Mouse (Mus musculus): ENCODE measurements at regions not wholly inside any gene's neighbourhood (a gene's known extent, or its start where the extent isn't known, plus 50 kb on each side); places are given as distances from the start of the nearest gene placed in this dataset.

DNA sequence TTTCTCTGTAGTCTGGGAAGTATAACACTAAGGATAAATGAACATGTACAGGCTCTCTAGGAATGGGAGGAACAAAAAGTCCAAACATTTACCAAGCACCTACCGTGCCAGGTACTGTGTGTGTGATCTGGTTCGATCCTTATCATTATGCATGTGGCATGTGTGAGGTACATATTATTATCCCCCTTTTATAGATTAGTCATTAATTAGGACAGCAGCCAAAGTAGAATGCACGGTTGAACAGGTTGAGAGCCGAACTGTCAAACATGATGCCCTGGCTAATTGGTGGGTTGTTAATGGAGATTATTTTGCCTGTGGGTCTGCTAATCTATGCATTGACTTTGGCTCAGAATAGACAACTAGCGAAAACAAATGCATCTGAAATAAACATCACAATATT lies 172.2 kb upstream of the Klhl29 start:
- DNase-seq = no peak

DNA sequence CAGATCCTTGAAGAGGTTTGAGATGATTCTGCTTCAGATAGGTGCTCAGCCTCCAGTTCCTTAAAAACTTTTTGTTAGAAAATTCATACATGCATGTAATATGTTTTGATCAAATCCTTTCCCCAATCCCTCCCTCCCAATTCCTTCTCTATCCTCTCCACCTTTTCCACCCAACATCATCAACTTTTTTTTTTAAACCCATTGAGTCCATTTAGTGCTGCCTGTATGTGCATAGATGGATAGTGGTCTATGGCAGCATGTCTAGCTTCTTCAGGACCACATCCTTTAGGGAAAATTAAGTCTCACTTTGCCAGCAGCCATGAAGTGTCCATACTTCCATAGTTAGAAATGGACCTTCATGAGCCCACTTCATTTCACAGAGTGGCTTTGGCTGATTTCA lies 167.2 kb upstream of the Klhl29 start:
- no peak for DNase-seq

DNA sequence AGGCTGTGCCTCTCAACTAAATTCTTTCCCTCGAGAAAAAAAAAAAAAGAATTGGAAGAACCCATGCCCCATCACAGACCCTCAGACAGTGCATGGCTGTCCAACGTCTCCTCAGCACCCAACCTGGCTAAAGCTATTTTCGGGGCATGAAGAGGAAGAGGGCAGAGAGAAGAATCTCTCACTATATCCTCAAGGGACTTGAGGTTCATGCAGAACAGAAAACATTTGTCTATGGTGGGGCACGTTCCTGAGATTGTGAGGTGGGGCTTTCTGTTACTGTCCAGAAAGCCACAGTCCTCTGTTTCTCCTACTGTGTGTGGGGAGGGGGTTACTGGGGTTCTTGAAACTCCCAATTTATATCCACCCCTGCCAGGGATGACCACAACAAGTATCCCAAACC lies 120.8 kb upstream of the Klhl29 start:
- DNase-seq = no peak

DNA sequence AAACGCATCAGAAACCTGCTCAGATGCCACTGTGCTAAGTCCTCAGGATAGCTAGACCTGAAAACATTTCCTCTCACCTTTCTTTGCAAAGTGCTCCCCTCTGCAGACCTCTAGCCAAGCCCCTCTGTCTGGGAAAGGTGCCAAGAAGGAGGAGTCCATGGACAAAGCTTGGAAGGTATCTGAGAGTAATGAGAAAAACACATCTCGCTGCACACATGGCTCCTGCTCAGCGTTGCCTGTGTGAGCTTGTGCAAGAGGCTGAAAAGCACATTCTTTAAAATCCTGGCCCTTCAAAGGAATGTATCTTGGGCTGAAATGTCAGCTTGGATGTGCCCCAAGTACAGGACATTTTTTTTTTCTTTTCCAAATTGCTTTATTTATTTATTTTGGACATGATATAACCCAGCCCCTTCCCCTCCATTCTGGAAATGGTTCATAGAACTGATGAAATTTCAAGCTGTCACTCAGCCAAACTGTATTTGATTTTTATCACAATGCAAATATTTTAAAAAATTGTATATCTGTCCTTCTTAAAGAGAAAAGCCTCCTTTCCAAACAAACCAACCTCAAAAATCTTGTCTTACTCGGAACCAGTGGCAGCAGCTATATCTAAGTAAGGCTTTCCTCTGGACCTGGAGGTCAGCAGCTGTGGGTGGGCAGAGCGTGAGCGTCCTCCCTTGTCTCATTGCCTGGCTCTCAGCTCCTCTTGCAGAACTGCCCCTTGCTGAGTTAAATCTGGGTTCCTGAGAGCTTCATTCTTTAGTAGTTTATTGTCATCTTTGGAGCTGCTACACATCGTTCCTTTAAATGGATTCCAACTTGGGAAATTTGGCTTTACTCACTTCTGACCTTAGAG lies 119.4 kb upstream of the Klhl29 start:
- no peak for DNase-seq

DNA sequence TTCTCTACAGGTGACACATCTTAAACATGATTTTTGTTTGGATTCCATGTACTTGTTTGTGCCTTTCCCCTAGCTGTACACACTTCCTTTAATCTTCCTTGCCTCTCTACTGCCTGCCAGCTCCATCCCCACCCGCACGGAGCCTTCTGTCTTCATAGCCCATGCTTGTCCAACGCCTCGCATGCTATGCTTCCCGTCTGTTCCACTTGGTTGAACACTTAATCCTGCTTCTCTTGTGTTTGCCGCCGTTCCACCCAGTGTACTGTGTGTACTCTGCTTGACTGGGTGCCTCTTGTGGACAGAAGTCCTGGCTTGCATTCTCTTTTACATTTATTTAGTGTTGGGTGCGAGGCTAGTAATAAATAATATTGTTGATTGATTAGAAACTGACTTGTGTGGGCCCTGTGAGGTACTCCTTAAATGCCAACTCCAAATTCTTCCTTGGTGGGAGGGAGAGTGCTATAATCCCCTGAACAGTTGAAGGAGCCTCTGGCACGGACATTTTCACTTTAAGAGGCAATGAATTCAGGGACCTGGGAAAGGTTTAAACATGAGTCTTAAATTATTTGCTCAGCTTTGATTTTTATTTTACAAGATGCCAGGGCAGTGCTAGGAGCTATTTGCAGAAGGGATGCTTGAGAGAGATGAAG lies 88.9 kb upstream of the Klhl29 start:
- DNase-seq = no peak

DNA sequence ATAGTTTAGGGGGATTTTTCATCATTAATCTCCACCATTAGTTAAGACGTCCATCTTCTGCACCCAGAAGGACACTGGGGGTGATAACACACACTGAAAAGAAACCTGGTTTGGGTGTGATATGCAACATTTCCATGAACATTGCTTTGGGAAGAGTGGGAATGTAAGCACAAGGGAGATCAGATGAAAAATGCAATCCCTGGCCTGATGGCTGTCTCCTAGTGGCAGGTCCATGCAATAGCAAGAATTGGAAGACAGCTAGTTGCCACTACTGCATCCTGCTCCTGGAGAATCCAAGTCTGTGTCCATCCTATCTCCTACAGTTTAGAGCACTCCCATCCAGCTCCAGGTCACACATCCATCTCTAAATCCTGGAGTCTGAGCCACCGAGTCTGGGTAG lies 77.7 kb upstream of the Klhl29 start:
- DNase-seq = no peak

DNA sequence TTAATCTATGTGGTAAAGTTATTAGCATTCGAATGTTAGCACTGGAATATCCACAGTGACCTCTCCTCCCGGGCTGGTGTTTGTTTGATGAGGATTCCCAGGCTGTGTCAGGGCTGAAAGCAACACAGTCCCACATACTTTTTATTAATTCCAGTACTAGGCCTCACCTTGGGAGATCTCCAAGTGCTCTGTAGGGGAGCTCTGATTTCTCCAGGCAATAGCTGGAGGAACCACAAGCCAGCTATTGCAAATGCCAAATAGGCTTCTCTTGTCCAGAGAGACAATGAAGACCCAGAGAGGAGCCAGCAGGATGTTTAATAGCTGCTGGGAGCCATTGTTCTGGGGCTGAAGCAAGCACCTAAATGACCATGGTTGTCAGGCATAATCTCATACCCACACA lies 68.2 kb upstream of the Klhl29 start:
- no peak for DNase-seq

DNA sequence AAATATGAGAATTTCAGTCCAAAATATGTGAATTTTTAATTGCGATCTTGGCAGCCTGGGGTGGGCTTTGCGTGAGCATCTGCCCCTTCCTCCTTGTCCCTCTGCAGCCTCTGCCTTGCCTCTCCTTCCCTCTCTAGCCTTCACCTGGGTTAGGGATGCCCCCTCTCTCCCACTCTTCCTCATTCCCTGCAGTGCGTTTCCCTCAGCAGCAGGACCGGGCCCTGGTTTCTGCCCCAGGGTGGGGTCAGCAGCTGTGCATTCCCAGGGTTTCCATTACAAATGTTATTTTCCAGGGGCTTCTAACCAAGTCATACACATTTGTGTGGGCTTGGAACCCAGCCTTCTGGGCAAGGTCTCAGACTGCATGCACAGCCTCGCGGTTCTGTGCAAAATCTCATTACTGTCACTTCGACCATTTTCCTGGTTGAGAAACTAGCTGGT lies 67.6 kb upstream of the Klhl29 start:
- DNase-seq = no peak

DNA sequence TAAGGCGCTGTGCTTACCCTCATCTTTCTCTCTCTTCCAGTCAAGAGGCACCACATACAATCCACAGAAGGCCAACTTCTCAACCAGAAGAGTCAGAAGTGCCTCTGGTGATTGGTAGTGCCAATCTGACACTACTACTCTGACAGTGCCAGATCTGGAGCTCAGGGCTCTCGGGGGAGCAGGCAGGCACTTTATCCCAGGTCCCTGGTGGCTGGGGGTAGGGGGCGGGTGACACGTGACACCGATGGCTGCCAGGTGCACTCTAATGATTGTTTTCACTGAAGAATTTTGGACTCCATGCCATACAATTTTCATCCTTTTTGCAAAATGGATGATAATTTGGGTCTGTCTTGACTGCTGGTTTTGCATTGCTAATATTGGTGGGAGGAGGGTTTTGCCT lies 67.2 kb upstream of the Klhl29 start:
- DNase-seq = no peak

DNA sequence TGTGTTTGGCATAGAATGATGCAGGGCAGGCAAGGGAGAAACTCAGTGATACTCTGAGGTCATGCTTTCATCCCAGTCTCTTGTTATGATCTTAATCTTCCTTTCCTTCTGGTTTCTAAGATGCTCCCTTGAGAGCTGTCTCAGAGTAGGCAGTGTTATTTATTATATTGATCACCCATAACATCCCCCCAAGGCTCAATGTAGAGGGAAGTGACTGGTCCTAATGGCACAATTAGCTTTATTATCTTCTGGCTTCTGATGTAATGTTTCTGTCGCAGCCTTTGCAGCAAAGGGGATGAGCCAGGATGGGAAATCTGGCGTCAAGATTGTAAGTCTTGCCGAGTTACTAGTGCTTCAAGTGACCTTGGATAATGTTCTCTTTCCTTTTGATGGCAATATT lies 65.0 kb upstream of the Klhl29 start:
- no peak for DNase-seq

DNA sequence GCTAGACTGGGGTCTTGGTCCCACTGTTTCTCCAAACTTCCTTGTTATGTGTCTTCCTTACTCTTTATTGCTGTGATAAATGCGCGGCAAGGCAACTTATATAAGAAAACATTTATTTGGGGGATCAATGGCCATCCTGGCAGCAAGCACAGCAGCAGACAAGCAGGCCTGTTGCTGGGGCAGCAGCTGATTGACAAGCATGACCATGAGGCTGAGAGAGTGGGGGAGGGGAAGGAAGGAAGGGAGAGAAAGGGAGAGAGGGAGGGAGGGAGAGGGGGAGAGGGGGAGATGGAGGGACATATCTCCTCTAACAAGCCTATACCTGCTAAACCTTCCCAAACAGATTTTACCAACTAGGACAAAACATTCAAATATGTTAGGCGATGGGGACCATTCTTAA lies 60.4 kb upstream of the Klhl29 start:
- DNase-seq = no peak

DNA sequence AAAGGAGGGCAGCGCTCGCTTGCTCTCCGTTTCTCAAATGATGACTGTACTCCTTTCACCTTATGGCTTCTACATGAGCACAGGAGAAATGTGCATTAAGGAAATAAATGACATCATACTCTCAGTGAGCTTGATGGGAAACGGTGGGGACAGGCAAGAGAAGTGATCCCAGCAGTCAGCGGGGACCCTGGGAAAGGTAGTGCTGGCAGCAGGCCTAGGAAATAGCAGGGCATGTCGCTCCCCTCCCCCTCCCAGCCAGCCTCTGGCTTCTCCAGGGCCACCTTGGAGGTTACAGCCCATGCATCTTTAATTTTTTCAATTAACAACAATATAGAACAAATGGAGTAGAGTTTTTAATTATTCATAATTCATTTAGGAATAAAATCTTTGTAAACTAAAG lies 58.6 kb upstream of the Klhl29 start:
- no peak for DNase-seq

DNA sequence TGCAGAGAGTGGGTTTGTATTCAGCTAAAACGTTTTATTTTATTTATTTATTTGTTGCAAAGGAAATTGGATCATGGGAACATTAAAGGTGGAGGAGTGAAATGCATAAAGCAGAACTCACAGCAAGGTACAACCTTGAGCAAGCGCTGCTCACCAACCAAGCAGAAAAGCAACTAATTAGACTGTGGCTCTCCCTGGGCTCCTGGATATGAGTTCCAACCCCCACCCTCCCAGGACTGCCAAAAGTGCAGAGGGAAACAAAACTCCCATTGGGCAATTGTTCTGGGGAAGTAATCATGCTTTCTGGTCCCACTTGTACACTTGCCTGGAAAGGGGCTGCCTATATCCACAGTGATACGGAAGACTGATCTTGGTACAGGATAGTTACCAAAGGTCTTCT lies 57.2 kb upstream of the Klhl29 start:
- no peak for DNase-seq

DNA sequence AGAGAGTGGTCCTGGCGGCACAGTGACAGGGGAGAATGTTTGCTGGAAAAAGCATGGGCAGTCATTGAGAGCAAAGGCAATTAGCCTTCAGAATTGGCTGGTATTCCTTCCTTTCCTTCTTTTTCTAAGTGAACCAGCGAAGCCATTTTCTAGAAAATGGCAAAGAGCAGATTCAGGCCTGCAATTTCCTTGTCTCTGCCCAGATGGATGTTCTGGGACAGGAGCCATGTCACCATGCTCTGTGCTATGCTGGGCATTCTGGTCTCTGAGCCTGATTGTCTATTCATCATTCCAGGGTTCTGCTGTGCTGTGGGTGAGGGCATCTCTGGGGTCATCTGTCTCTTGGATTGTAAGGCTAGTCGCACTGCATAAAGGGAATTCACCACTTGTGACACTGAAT lies 53.3 kb upstream of the Klhl29 start:
- peak; percentile 31 for DNase-seq
